Comparison of ENCODE assay signal across 13 mouse cellular contexts in the genomic region with DNA sequence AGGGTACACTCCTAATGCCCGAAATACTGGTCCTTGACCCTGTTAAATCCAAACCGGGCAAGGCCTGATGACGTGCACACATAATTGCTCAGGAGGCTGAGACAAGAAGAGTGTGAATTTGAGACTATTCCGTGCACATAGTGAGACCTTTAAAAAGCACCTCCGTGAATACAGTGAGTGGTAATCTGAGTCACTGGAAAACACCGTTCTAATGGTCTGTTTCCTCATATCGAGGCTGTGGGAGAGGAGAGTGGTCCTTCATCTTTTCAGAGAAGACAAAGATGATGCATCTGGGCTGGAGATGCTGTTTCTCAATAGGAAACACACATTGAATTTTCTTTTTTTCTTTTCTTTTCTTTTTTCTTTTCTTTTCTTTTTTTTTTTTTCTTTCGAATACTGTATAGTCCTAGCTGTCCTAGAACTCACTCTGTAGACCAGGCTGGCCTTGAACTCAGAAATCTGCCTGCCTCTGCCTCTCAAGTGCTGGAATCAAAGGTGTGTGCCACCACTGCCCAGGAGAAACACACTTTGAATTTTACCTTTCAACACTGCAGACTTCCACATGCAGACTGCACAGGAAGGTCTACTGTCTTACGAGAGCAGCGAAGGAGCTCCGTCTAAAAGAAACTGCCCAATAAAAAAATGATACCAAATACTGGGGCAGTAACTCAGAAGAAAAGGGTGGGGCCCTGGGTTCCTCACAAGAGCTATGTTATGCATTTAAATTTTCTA. TPM values are rescaled to one million over a fixed set of nuclear protein-coding genes. Genes with fewer than 3 reads are reported as not detected.
DNase-seq lines count a peak whose midpoint lies in the region; ATAC-seq and TF ChIP-seq lines count a peak whose summit lies in the region.
"Had no signal": no experiment of that assay in that cellular context is flagged by ENCODE, and none has a peak within 500 bp of the region (broad histone marks: within the 10 kb centered on the region; RNA-seq: fewer than 3 reads in every experiment).

No protein-coding gene starts in this region.

- no peak for TF ChIP-seq RAD21 in CH12.LX (IDR thresholded peaks at IDR 0.05; ENCODE audit: low read depth, low read length)

- H3K79me2 ChIP-seq in CH12.LX (replicated peaks; ENCODE audit: control insufficient read depth, extremely low read depth, insufficient read depth, poor library complexity, severe bottlenecking), result peaks cover 19% of the 10 kb centered on the region

- H3K27me3 ChIP-seq in forebrain, embryonic 10.5 days (ENCODE audit: poor library complexity, severe bottlenecking), result peaks cover 46% of the 10 kb centered on the region
- peaks cover 4% of the 10 kb centered on the region; the same call in 1 of the 2 replicates for H3K27me3 ChIP-seq in forebrain, embryonic 11.5 days (ENCODE audit: control insufficient read depth, insufficient read depth, low read length)
- H3K27me3 ChIP-seq in CH12.LX (replicated peaks), result no peaks in the 10 kb centered on the region
- no peaks in the 10 kb centered on the region for H3K27me3 ChIP-seq in hindbrain, embryonic 11.5 days (ENCODE audit: control insufficient read depth, insufficient read depth, low read length)
- no peaks in the 10 kb centered on the region for H3K27me3 ChIP-seq in midbrain, embryonic 14.5 days (ENCODE audit: control insufficient read depth, insufficient read depth, low read length)

- no peak for ATAC-seq in forebrain, embryonic 11.5 days (replicated peaks; ENCODE audit: low FRiP score)
- ATAC-seq in hindbrain, embryonic 11.5 days (ENCODE audit: low FRiP score), result no peak
- no peak for ATAC-seq in midbrain, embryonic 14.5 days (ENCODE audit: low FRiP score, low TSS enrichment)
- ATAC-seq in inflammation-experienced regulatory T-cells, adult 6 months, result no peak

- DNase-seq in forebrain, embryonic 10.5 days (ENCODE audit: extremely low spot score, low spot score), result no peak
- no peak for DNase-seq in forebrain, embryonic 11.5 days (ENCODE audit: low spot score)
- no peak for DNase-seq in CH12.LX (ENCODE audit: extremely low read depth)
- no peak for DNase-seq in hindbrain, embryonic 11.5 days (ENCODE audit: low spot score)
- no peak for DNase-seq in midbrain, embryonic 14.5 days
- no peak for DNase-seq in adrenal gland, adult 18-20 months (ENCODE audit: low spot score in 2 of 2)
- DNase-seq in adrenal gland, postnatal 4 days (ENCODE audit: low spot score in 2 of 2), result no peak
- DNase-seq: adrenal gland, postnatal 36 days; cerebellum, adult 9-10 months; kidney, postnatal 36 days; spleen, adult 18-20 months had no signal

- 0 out of 2 replicates have a peak, but pooled peaks cover 4% of the 10 kb centered on the region for H3K36me3 ChIP-seq in forebrain, embryonic 10.5 days (replicated peaks)
- H3K36me3 ChIP-seq in forebrain, embryonic 11.5 days (ENCODE audit: control insufficient read depth, insufficient read depth, low read length), result no peaks in the 10 kb centered on the region
- peaks cover 0 to 9% of the 10 kb centered on the region in 2 experiments for H3K36me3 ChIP-seq in CH12.LX (replicated peaks in 1 of 2; ENCODE audit: control insufficient read depth in 1 of 2, insufficient read depth in 1 of 2, low read length in 1 of 2)
- no peaks in the 10 kb centered on the region for H3K36me3 ChIP-seq in hindbrain, embryonic 11.5 days (ENCODE audit: control insufficient read depth, insufficient read depth, low read length)
- H3K36me3 ChIP-seq in midbrain, embryonic 14.5 days (ENCODE audit: control insufficient read depth, insufficient read depth, low read length), result no peaks in the 10 kb centered on the region

- no peak; the same call in 1 of the 2 replicates for TF ChIP-seq EP300 in CH12.LX (IDR thresholded peaks at IDR 0.05; ENCODE audit: low read length)

- H3K27ac ChIP-seq in forebrain, embryonic 10.5 days, result peak overlapping the region; percentile 91
- H3K27ac ChIP-seq in forebrain, embryonic 11.5 days (ENCODE audit: low read depth, low read length), result no peak overlapping the region
- H3K27ac ChIP-seq in CH12.LX (ENCODE audit: insufficient read depth, low read depth), result peak overlapping the region; percentile 51; the same call in 1 of the 2 replicates
- peak overlapping the region; percentile 91; the same call in 1 of the 2 replicates for H3K27ac ChIP-seq in hindbrain, embryonic 11.5 days (ENCODE audit: low read depth, low read length)
- peak overlapping the region; percentile 94 for H3K27ac ChIP-seq in midbrain, embryonic 14.5 days (replicated peaks; ENCODE audit: low read depth, low read length)

- H3K9ac ChIP-seq in forebrain, embryonic 11.5 days (ENCODE audit: low read length), result no peak overlapping the region; the same call in 1 of the 2 replicates
- H3K9ac ChIP-seq in CH12.LX (ENCODE audit: insufficient read depth, low read depth), result no peak overlapping the region
- H3K9ac ChIP-seq in hindbrain, embryonic 11.5 days (ENCODE audit: low read depth, low read length), result peak overlapping the region; percentile 81; the same call in 1 of the 2 replicates
- H3K9ac ChIP-seq in midbrain, embryonic 14.5 days (replicated peaks; ENCODE audit: low read length), result no peak overlapping the region
- H3K9ac ChIP-seq: lung, embryonic 14.5 days had no signal

- no peak for TF ChIP-seq CTCF in CH12.LX (conservative IDR thresholded peaks at IDR 0.05 in 1 of 2, IDR thresholded peaks at IDR 0.05 in 1 of 2; ENCODE audit: low read depth in 2 of 2, low read length in 2 of 2)

- in situ Hi-C loops in CH12.LX (cut with MboI; ENCODE audit: low pct_ligation_motif_present, low pct_unique_long_range_greater_than_20kb, low sequenced_read_pairs), result no loop called here

- peaks cover 72% of the 10 kb centered on the region for H3K4me1 ChIP-seq in forebrain, embryonic 10.5 days
- peaks cover 9% of the 10 kb centered on the region for H3K4me1 ChIP-seq in forebrain, embryonic 11.5 days (replicated peaks; ENCODE audit: control insufficient read depth, insufficient read depth, low read length)
- H3K4me1 ChIP-seq in CH12.LX (ENCODE audit: control insufficient read depth in 1 of 2, insufficient read depth in 2 of 2), result peaks cover 16 to 67% of the 10 kb centered on the region in 2 experiments
- H3K4me1 ChIP-seq in hindbrain, embryonic 11.5 days (replicated peaks; ENCODE audit: control insufficient read depth, insufficient read depth, low read length), result peaks cover 12% of the 10 kb centered on the region; the same call in 1 of the 2 replicates
- H3K4me1 ChIP-seq in midbrain, embryonic 14.5 days (ENCODE audit: control insufficient read depth, insufficient read depth, low read length), result peaks cover 25% of the 10 kb centered on the region

- H3K4me2 ChIP-seq in forebrain, embryonic 11.5 days (ENCODE audit: low read depth, low read length, severe bottlenecking), result no peak overlapping the region
- peak overlapping the region; percentile 68; the same call in 1 of the 2 replicates for H3K4me2 ChIP-seq in CH12.LX (ENCODE audit: insufficient read depth, low read depth, poor library complexity, severe bottlenecking)
- H3K4me2 ChIP-seq in hindbrain, embryonic 11.5 days (replicated peaks; ENCODE audit: low read depth, low read length), result peak overlapping the region; percentile 2; the same call in 1 of the 2 replicates
- H3K4me2 ChIP-seq in midbrain, embryonic 14.5 days (ENCODE audit: low read length), result peak overlapping the region; percentile 93

- no peaks in the 10 kb centered on the region for H3K9me3 ChIP-seq in forebrain, embryonic 10.5 days
- H3K9me3 ChIP-seq in forebrain, embryonic 11.5 days (ENCODE audit: control insufficient read depth, low read length), result no peaks in the 10 kb centered on the region
- no peaks in the 10 kb centered on the region for H3K9me3 ChIP-seq in CH12.LX (replicated peaks; ENCODE audit: low read length)
- H3K9me3 ChIP-seq in hindbrain, embryonic 11.5 days (ENCODE audit: control insufficient read depth, low read length), result no peaks in the 10 kb centered on the region
- no peaks in the 10 kb centered on the region for H3K9me3 ChIP-seq in midbrain, embryonic 14.5 days (ENCODE audit: control insufficient read depth, low read length)

- H3K4me3 ChIP-seq in forebrain, embryonic 10.5 days, result no peak overlapping the region; the same call in 1 of the 2 replicates
- H3K4me3 ChIP-seq in forebrain, embryonic 11.5 days (ENCODE audit: low read depth, low read length), result no peak overlapping the region
- H3K4me3 ChIP-seq in CH12.LX (replicated peaks in 1 of 3; ENCODE audit: low read depth in 2 of 3, low read length in 2 of 3, poor library complexity in 1 of 3), result peak overlapping the region in 1 of 3 experiments; percentile 16
- no peak overlapping the region for H3K4me3 ChIP-seq in hindbrain, embryonic 11.5 days (ENCODE audit: low read depth, low read length)
- H3K4me3 ChIP-seq in midbrain, embryonic 14.5 days (replicated peaks; ENCODE audit: low read depth, low read length), result no peak overlapping the region

- no peak for TF ChIP-seq POLR2A in CH12.LX (IDR thresholded peaks at IDR 0.05; ENCODE audit: low read depth, low read length)

- dilution Hi-C loops in CH12.LX (cut with MboI; ENCODE audit: extremely low pct_ligation_motif_present, extremely low pct_unique_long_range_greater_than_20kb, low sequenced_read_pairs), result no loop called here

- 65% methylated on average over 11 of the region's 11 CpGs for WGBS in forebrain, embryonic 10.5 days
- WGBS in forebrain, embryonic 11.5 days, result 63% methylated on average over 11 of the region's 11 CpGs
- WGBS in hindbrain, embryonic 11.5 days, result 67% methylated on average over 11 of the region's 11 CpGs
- 60% methylated on average over 11 of the region's 11 CpGs for WGBS in midbrain, embryonic 14.5 days

TF ChIP-seq in CH12.LX, 34 proteins besides CTCF, POLR2A, EP300 and RAD21 (continues in another document):
- TF ChIP-seq NELFE (IDR thresholded peaks at IDR 0.05; ENCODE audit: low read depth, low read length) (no peak), MEF2A (IDR thresholded peaks at IDR 0.05; ENCODE audit: borderline replicate concordance, low read depth, low read length) (peak; percentile 37; the same call in 1 of the 2 replicates), USF1 (IDR thresholded peaks at IDR 0.05; ENCODE audit: low read depth, low read length) (no peak), TCF12 (IDR thresholded peaks at IDR 0.05; ENCODE audit: low read depth, low read length) (no peak), ZC3H11A (IDR thresholded peaks at IDR 0.05; ENCODE audit: low read depth, low read length) (no peak), GABPA (IDR thresholded peaks at IDR 0.05; ENCODE audit: insufficient replicate concordance, low read depth, low read length) (no peak)

RNA-seq across cellular contexts. Expression of a gene that starts 1.5 kb away (rescaled TPM):
- polyA plus RNA-seq in forebrain, embryonic 10.5 days (2016; fragmentation: Nextera tagmentation; extraction: Ambion mirVana), result 23.5 and 24.8 TPM in 2 replicates
- polyA plus RNA-seq in forebrain, embryonic 11.5 days (2014; fragmentation: Nextera tagmentation; extraction: Ambion mirVana), result 35.3 and 36.3 TPM in 2 replicates
- 44.4 and 45.3 TPM in 2 replicates for total RNA-seq in CH12.LX (2012; rRNA removed)
- total RNA-seq in CH12.LX (2014; rRNA removed), result 30.2 and 33.8 TPM in 2 replicates
- 60.4 and 61.5 TPM in 2 replicates for polyA plus RNA-seq in CH12.LX (2012; ENCODE audit: insufficient read length, low read depth)
- 27.2 and 27.3 TPM in 2 replicates for polyA plus RNA-seq in hindbrain, embryonic 11.5 days (2014; fragmentation: Nextera tagmentation; extraction: Ambion mirVana)
- polyA plus RNA-seq in midbrain, embryonic 14.5 days (2014; fragmentation: Nextera tagmentation; extraction: Ambion mirVana), result 19.9 and 32.6 TPM in 2 replicates
- 10 to 100 TPM; 78.8 to 88.1 (median 87.3) TPM for polyA plus RNA-seq in inflammation-experienced regulatory T-cells, adult 6 months (2017; shearing (Covaris generic))
- 10 to 100 TPM; 11.1 to 19.0 TPM for total RNA-seq in adrenal gland, adult 18-20 months (2021)
- total RNA-seq in adrenal gland, postnatal 4 days (2021), result 10 to 100 TPM; 14.5 to 16.7 TPM
